Mouse (Mus musculus): ENCODE results near the gene Ppp2r5b.

- TF ChIP-seq GATA1 (IDR thresholded peaks at IDR 0.05; ENCODE audit: low read length), result no peak
- no peak for TF ChIP-seq TAL1 (IDR thresholded peaks at IDR 0.05; ENCODE audit: low read length)
These were observed 6.6 kb upstream of the Ppp2r5b start for GRCm38 (mm10) chr19:6242281-6242680.

Data from erythroblast, embryonic 14.5 days (primary cell).